ENCODE assay signal across 19 mouse cellular contexts in the genomic region with DNA sequence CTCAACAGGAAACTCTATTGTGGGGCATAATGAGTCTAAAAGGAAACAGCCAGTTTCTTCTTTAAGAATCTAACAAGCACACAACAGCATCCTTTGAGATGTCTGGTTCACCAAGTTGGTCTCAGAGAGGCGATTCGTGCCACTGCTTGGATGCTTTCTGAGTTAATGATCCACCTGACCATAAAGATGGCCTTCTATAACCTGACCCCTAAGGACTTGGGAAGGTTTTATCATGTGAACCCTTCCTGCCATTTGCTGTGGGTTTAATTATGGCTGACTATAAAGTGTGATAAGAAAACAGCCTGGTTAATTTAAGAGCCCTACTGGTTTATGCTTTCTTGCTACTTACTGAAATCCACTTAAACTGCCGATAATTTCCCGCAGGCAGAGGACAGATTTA.
"Had no signal": no experiment of that assay in that cellular context is flagged by ENCODE, and none has a peak within 500 bp of the region (broad histone marks: within the 10 kb centered on the region; RNA-seq: fewer than 3 reads in every experiment).

No protein-coding gene starts in this region.

- H3K9me3 ChIP-seq: liver, embryonic 13.5 days; midbrain, embryonic 12.5 days; midbrain, embryonic 15.5 days; neural tube, embryonic 12.5 days; neural tube, embryonic 15.5 days had no signal

- H3K27me3 ChIP-seq: liver, embryonic 13.5 days; midbrain, embryonic 12.5 days; midbrain, embryonic 15.5 days; neural tube, embryonic 12.5 days; neural tube, embryonic 15.5 days had no signal

- H3K4me1 ChIP-seq: liver, embryonic 13.5 days; midbrain, embryonic 15.5 days; neural tube, embryonic 12.5 days; neural tube, embryonic 15.5 days had no signal

- H3K9ac ChIP-seq: liver, embryonic 13.5 days; midbrain, embryonic 12.5 days; midbrain, embryonic 15.5 days; neural tube, embryonic 12.5 days; neural tube, embryonic 15.5 days had no signal

- H3K4me3 ChIP-seq: layer of hippocampus, adult 2 months; liver, embryonic 13.5 days; midbrain, embryonic 12.5 days; midbrain, embryonic 15.5 days; neural tube, embryonic 12.5 days; neural tube, embryonic 15.5 days had no signal

- H3K4me2 ChIP-seq: liver, embryonic 13.5 days; midbrain, embryonic 12.5 days; midbrain, embryonic 15.5 days; neural tube, embryonic 12.5 days; neural tube, embryonic 15.5 days had no signal

- H3K27ac ChIP-seq: layer of hippocampus, adult 2 months; liver, embryonic 13.5 days; midbrain, embryonic 12.5 days; midbrain, embryonic 15.5 days; neural tube, embryonic 12.5 days; neural tube, embryonic 15.5 days; stomach, postnatal 0 days had no signal

- ATAC-seq: midbrain, embryonic 15.5 days had no signal

- DNase-seq: kidney, adult 18-20 months; kidney, postnatal 25 days; layer of hippocampus, adult 9-11 months; liver, embryonic 13.5 days; lung, adult 2 months; lung, postnatal 14 days; lung, postnatal 4 days; right cerebral cortex, adult 18-20 months; right cerebral cortex, postnatal 14 days; right cerebral cortex, postnatal 4 days; thymus, adult 2 months; thymus, postnatal 14 days; thymus, postnatal 4 days had no signal

- H3K36me3 ChIP-seq: liver, embryonic 13.5 days; midbrain, embryonic 12.5 days; midbrain, embryonic 15.5 days; neural tube, embryonic 12.5 days; neural tube, embryonic 15.5 days had no signal
